In genomic region chr6:83502656-83503055, GRCm38 (mm10) we compare ENCODE assay signal across 13 mouse cellular contexts. TPM values are rescaled to one million over a fixed set of nuclear protein-coding genes. Genes with fewer than 3 reads are reported as not detected.
DNase-seq lines count a peak whose midpoint lies in the region; ATAC-seq lines count a peak whose summit lies in the region.
"Had no signal": no experiment of that assay in that cellular context is flagged by ENCODE, and none has a peak within 500 bp of the region (broad histone marks: within the 10 kb centered on the region; RNA-seq: fewer than 3 reads in every experiment).

No protein-coding gene starts in this region.

- H3K36me3 ChIP-seq in neural tube, embryonic 15.5 days, result 0 out of 2 replicates have a peak, but pooled peaks cover 2% of the 10 kb centered on the region
- H3K36me3 ChIP-seq in stomach, embryonic 15.5 days, result no peaks in the 10 kb centered on the region; the same call in 1 of the 2 replicates

- H3K4me1 ChIP-seq in neural tube, embryonic 15.5 days, result peaks cover 26% of the 10 kb centered on the region
- peaks cover 11% of the 10 kb centered on the region; the same call in 1 of the 2 replicates for H3K4me1 ChIP-seq in stomach, embryonic 15.5 days

- 85% methylated on average over 3 of the region's 3 CpGs for WGBS in neural tube, embryonic 15.5 days
- WGBS in stomach, embryonic 15.5 days, result 85% methylated on average over 3 of the region's 3 CpGs

- intact Hi-C loops in heart, postnatal 14 days (cut with DNase I), result no loop called here
- intact Hi-C loops in heart, postnatal 10 days (cut with DNase I), result no loop called here

- 0 out of 2 replicates have a peak overlapping the region, but pooled peaks have one; percentile 11 for H3K9ac ChIP-seq in neural tube, embryonic 15.5 days (replicated peaks)
- H3K9ac ChIP-seq in stomach, embryonic 15.5 days, result no peak overlapping the region
- H3K9ac ChIP-seq: embryonic facial prominence, embryonic 12.5 days; liver, embryonic 13.5 days; neural tube, embryonic 12.5 days had no signal

- H3K27ac ChIP-seq in neural tube, embryonic 15.5 days (replicated peaks), result no peak overlapping the region
- H3K27ac ChIP-seq in stomach, embryonic 15.5 days, result peak overlapping the region; percentile 9; the same call in 1 of the 2 replicates
- H3K27ac ChIP-seq: embryonic facial prominence, embryonic 12.5 days; neural tube, embryonic 12.5 days had no signal

- ATAC-seq in neural tube, embryonic 15.5 days (ENCODE audit: low FRiP score), result no peak
- no peak for ATAC-seq in stomach, embryonic 15.5 days (ENCODE audit: insufficient read depth, low FRiP score, low read depth)

- H3K27me3 ChIP-seq in neural tube, embryonic 15.5 days (replicated peaks), result no peaks in the 10 kb centered on the region
- no peaks in the 10 kb centered on the region for H3K27me3 ChIP-seq in stomach, embryonic 15.5 days (replicated peaks)
- H3K27me3 ChIP-seq: embryonic facial prominence, embryonic 12.5 days; liver, embryonic 13.5 days; neural tube, embryonic 12.5 days had no signal

- no peak overlapping the region for H3K4me3 ChIP-seq in neural tube, embryonic 15.5 days (replicated peaks)
- no peak overlapping the region for H3K4me3 ChIP-seq in stomach, embryonic 15.5 days (replicated peaks)
- H3K4me3 ChIP-seq: embryonic facial prominence, embryonic 12.5 days; liver, embryonic 13.5 days; neural tube, embryonic 12.5 days had no signal

- H3K9me3 ChIP-seq in neural tube, embryonic 15.5 days (replicated peaks), result no peaks in the 10 kb centered on the region
- no peaks in the 10 kb centered on the region for H3K9me3 ChIP-seq in stomach, embryonic 15.5 days
- H3K9me3 ChIP-seq: embryonic facial prominence, embryonic 12.5 days; liver, embryonic 13.5 days had no signal

- DNase-seq in heart, adult 11 months, result peak; percentile 97
- DNase-seq in heart, postnatal 14 days, result no peak
- DNase-seq in neural tube, embryonic 10.5 days (ENCODE audit: extremely low spot score, low spot score), result no peak
- DNase-seq in heart, postnatal 10 days, result peak; percentile 32 to 36
- DNase-seq in MN1 (ENCODE audit: low spot score), result no peak
- DNase-seq in thymus, postnatal 10 days (ENCODE audit: low spot score in 2 of 2), result no peak
- DNase-seq: adrenal gland, postnatal 25 days; gastrocnemius, postnatal 36 days; liver, embryonic 13.5 days had no signal

- H3K4me2 ChIP-seq in neural tube, embryonic 15.5 days, result no peak overlapping the region
- no peak overlapping the region for H3K4me2 ChIP-seq in stomach, embryonic 15.5 days
- H3K4me2 ChIP-seq: embryonic facial prominence, embryonic 12.5 days; liver, embryonic 13.5 days; neural tube, embryonic 12.5 days had no signal

RNA-seq across cellular contexts. Expression of gene Dguok, which starts 4.1 kb away (rescaled TPM):
- total RNA-seq in heart, postnatal 14 days (2021), result 10 to 100 TPM; 28.3 to 31.8 TPM
- polyA plus RNA-seq in neural tube, embryonic 15.5 days (2015; fragmentation: Nextera tagmentation; extraction: Ambion mirVana), result 74.3 and 74.4 TPM in 2 replicates
- 10 to 100 TPM; 24.0 to 31.1 TPM for total RNA-seq in heart, postnatal 10 days (2021)
- polyA plus RNA-seq in stomach, embryonic 15.5 days (2015; fragmentation: Nextera tagmentation; extraction: Ambion mirVana), result 74.3 and 76.2 TPM in 2 replicates

RNA-seq across cellular contexts. Expression of gene Actg2, which starts 33.4 kb away (rescaled TPM):
- 1 to 10 TPM; 3.2 to 5.1 TPM for total RNA-seq in heart, postnatal 14 days (2021)
- 2.3 and 128 TPM in 2 replicates for polyA plus RNA-seq in neural tube, embryonic 15.5 days (2015; fragmentation: Nextera tagmentation; extraction: Ambion mirVana)
- total RNA-seq in heart, postnatal 10 days (2021), result 1 to 10 TPM; 5.0 to 8.2 TPM
- 1,291 and 1,344 TPM in 2 replicates for polyA plus RNA-seq in stomach, embryonic 15.5 days (2015; fragmentation: Nextera tagmentation; extraction: Ambion mirVana)
- total RNA-seq: adrenal gland, postnatal 25 days had no signal

RNA-seq across cellular contexts. Expression of gene Tet3, which starts 43.8 kb away (rescaled TPM):
- total RNA-seq in heart, postnatal 14 days (2021), result 10 to 100 TPM; 46.2 to 49.0 TPM
- polyA plus RNA-seq in neural tube, embryonic 15.5 days (2015; fragmentation: Nextera tagmentation; extraction: Ambion mirVana), result 57.9 and 58.9 TPM in 2 replicates
- 10 to 100 TPM; 49.0 to 54.3 TPM for total RNA-seq in heart, postnatal 10 days (2021)
- 39.6 and 40.0 TPM in 2 replicates for polyA plus RNA-seq in stomach, embryonic 15.5 days (2015; fragmentation: Nextera tagmentation; extraction: Ambion mirVana)

Comparison
In these comparisons a context has a peak if more than half of its experiments do, and no peak if none do; other contexts are left out.
1. DNase-seq: peak in heart, adult 11 months (single experiment) and heart, postnatal 10 days (2 of 2); none in heart, postnatal 14 days (0 of 2), neural tube, embryonic 10.5 days (single experiment), MN1 (single experiment) and thymus, postnatal 10 days (0 of 2).